In genomic region chr14:71799861-71800260, GRCm38 (mm10) we compare ENCODE assay signal across 18 mouse cellular contexts.
DNase-seq lines count a peak whose midpoint lies in the region; ATAC-seq and TF ChIP-seq lines count a peak whose summit lies in the region.
"Had no signal": no experiment of that assay in that cellular context is flagged by ENCODE, and none has a peak within 500 bp of the region (broad histone marks: within the 10 kb centered on the region; RNA-seq: fewer than 3 reads in every experiment).

No protein-coding gene starts in this region.

- no peaks in the 10 kb centered on the region for H3K9me3 ChIP-seq in forebrain, embryonic 15.5 days
- peaks cover 4% of the 10 kb centered on the region; the same call in 1 of the 2 replicates for H3K9me3 ChIP-seq in forebrain, embryonic 10.5 days
- H3K9me3 ChIP-seq: heart, embryonic 13.5 days; liver, embryonic 15.5 days had no signal

- no peaks in the 10 kb centered on the region for H3K27me3 ChIP-seq in forebrain, embryonic 15.5 days
- H3K27me3 ChIP-seq in forebrain, embryonic 10.5 days (ENCODE audit: poor library complexity, severe bottlenecking), result no peaks in the 10 kb centered on the region
- H3K27me3 ChIP-seq: CH12.LX; heart, embryonic 13.5 days; liver, embryonic 15.5 days had no signal

- ATAC-seq in forebrain, embryonic 15.5 days (replicated peaks), result 0 out of 2 replicates have a peak, but pooled peaks have one; percentile 19
- ATAC-seq: lung, postnatal 0 days had no signal

- TF ChIP-seq CTCF in brain, embryonic 14.5 days (IDR thresholded peaks at IDR 0.05; ENCODE audit: borderline replicate concordance, extremely low read depth, insufficient read depth, insufficient read length), result no peak

- no peak overlapping the region for H3K4me2 ChIP-seq in forebrain, embryonic 15.5 days (replicated peaks)
- H3K4me2 ChIP-seq: heart, embryonic 13.5 days; liver, embryonic 15.5 days had no signal

- no peaks in the 10 kb centered on the region for H3K36me3 ChIP-seq in forebrain, embryonic 15.5 days
- no peaks in the 10 kb centered on the region for H3K36me3 ChIP-seq in forebrain, embryonic 10.5 days (replicated peaks)
- H3K36me3 ChIP-seq: heart, embryonic 13.5 days; liver, embryonic 15.5 days had no signal

- DNase-seq in forebrain, embryonic 10.5 days (ENCODE audit: extremely low spot score, low spot score), result no peak
- DNase-seq in left cerebral cortex, postnatal 14 days (ENCODE audit: low spot score in 2 of 2), result peak; percentile 6 to 10
- DNase-seq in left cerebral cortex, adult 18-20 months (ENCODE audit: low spot score in 2 of 2), result no peak
- peak; percentile 73 for DNase-seq in brain, embryonic 14.5 days (ENCODE audit: low read depth)
- peak; percentile 68 for DNase-seq in layer of hippocampus, adult 9-11 months
- DNase-seq in urinary bladder, postnatal 4 days (ENCODE audit: low spot score in 2 of 2), result no peak
- DNase-seq in lung, postnatal 36 days, result no peak
- DNase-seq: adrenal gland, adult 2 months; cerebellum, adult 2 months; kidney, adult 11 months; kidney, postnatal 14 days had no signal

- 0 out of 2 replicates have a peak, but pooled peaks cover 3% of the 10 kb centered on the region for H3K4me1 ChIP-seq in forebrain, embryonic 15.5 days
- H3K4me1 ChIP-seq in forebrain, embryonic 10.5 days, result no peaks in the 10 kb centered on the region
- H3K4me1 ChIP-seq: heart, embryonic 13.5 days; liver, embryonic 15.5 days had no signal

- WGBS in forebrain, embryonic 15.5 days, result 46% methylated on average over 4 of the region's 4 CpGs
- WGBS in forebrain, embryonic 10.5 days, result 76% methylated on average over 4 of the region's 4 CpGs

- no peak for TF ChIP-seq POLR2A in brain, embryonic 14.5 days (IDR thresholded peaks at IDR 0.05; ENCODE audit: borderline replicate concordance, extremely low read depth, insufficient read depth, insufficient read length, poor library complexity, severe bottlenecking)

- no peak overlapping the region for H3K4me3 ChIP-seq in forebrain, embryonic 15.5 days
- H3K4me3 ChIP-seq in forebrain, embryonic 10.5 days, result no peak overlapping the region
- H3K4me3 ChIP-seq: erythroblast, embryonic 14.5 days; heart, embryonic 13.5 days; liver, embryonic 15.5 days; myocyte had no signal

- intact Hi-C loops in left cerebral cortex, postnatal 14 days (cut with DNase I), result no loop called here

- H3K9ac ChIP-seq in forebrain, embryonic 15.5 days (replicated peaks), result no peak overlapping the region
- H3K9ac ChIP-seq: heart, embryonic 13.5 days; liver, embryonic 15.5 days had no signal

- H3K27ac ChIP-seq in forebrain, embryonic 15.5 days (replicated peaks), result no peak overlapping the region
- no peak overlapping the region for H3K27ac ChIP-seq in forebrain, embryonic 10.5 days
- H3K27ac ChIP-seq: heart, embryonic 13.5 days; liver, embryonic 15.5 days had no signal

Comparison
In these comparisons a context has a peak if more than half of its experiments do, and no peak if none do; other contexts are left out.
1. DNase-seq: peak in left cerebral cortex, postnatal 14 days (2 of 2), brain, embryonic 14.5 days (single experiment) and layer of hippocampus, adult 9-11 months (single experiment); none in forebrain, embryonic 10.5 days (single experiment), left cerebral cortex, adult 18-20 months (0 of 2), urinary bladder, postnatal 4 days (0 of 2) and lung, postnatal 36 days (single experiment).